Comparison of ENCODE assay signal across 12 mouse cellular contexts in genomic region chr11:19713597-19713996, GRCm38 (mm10).
DNase-seq lines count a peak whose midpoint lies in the region; ATAC-seq and TF ChIP-seq lines count a peak whose summit lies in the region.
"Had no signal": no experiment of that assay in that cellular context is flagged by ENCODE, and none has a peak within 500 bp of the region (broad histone marks: within the 10 kb centered on the region; RNA-seq: fewer than 3 reads in every experiment).

No protein-coding gene starts in this region.

- no peaks in the 10 kb centered on the region for H3K27me3 ChIP-seq in kidney, embryonic 16.5 days (ENCODE audit: insufficient read depth, low read length)
- H3K27me3 ChIP-seq in embryonic facial prominence, embryonic 15.5 days = no peaks in the 10 kb centered on the region
- H3K27me3 ChIP-seq in hindbrain, embryonic 13.5 days = 0 out of 2 replicates have a peak, but pooled peaks cover 3% of the 10 kb centered on the region

- no peak for DNase-seq in kidney, postnatal 25 days
- no peak for DNase-seq in MN1 (ENCODE audit: low spot score)
- DNase-seq: cerebellum, postnatal 36 days; heart, postnatal 4 days; lung, postnatal 14 days had no signal

- peak overlapping the region; percentile 37 for H3K4me2 ChIP-seq in kidney, embryonic 16.5 days (replicated peaks; ENCODE audit: low read depth, low read length)
- H3K4me2 ChIP-seq in embryonic facial prominence, embryonic 15.5 days (replicated peaks) = peak overlapping the region; percentile 15; the same call in 1 of the 2 replicates
- H3K4me2 ChIP-seq in hindbrain, embryonic 13.5 days = peak overlapping the region; percentile 41
- H3K4me2 ChIP-seq: limb, embryonic 12.5 days had no signal

- no peaks in the 10 kb centered on the region for H3K36me3 ChIP-seq in kidney, embryonic 16.5 days (ENCODE audit: insufficient read depth, low read length)
- H3K36me3 ChIP-seq in embryonic facial prominence, embryonic 15.5 days = no peaks in the 10 kb centered on the region
- no peaks in the 10 kb centered on the region for H3K36me3 ChIP-seq in hindbrain, embryonic 13.5 days
- H3K36me3 ChIP-seq: G1E; limb, embryonic 12.5 days had no signal

- no peak overlapping the region for H3K4me3 ChIP-seq in kidney, embryonic 16.5 days (ENCODE audit: low read length)
- H3K4me3 ChIP-seq in embryonic facial prominence, embryonic 15.5 days (replicated peaks) = no peak overlapping the region
- H3K4me3 ChIP-seq in hindbrain, embryonic 13.5 days = no peak overlapping the region
- 0 out of 2 replicates have a peak overlapping the region, but pooled peaks have one; percentile 8 for H3K4me3 ChIP-seq in olfactory bulb, adult 2 months (ENCODE audit: insufficient read depth, low read depth, low read length)
- H3K4me3 ChIP-seq: limb, embryonic 12.5 days had no signal

- no peak for ATAC-seq in kidney, embryonic 16.5 days (ENCODE audit: low FRiP score, low TSS enrichment)
- no peak for ATAC-seq in embryonic facial prominence, embryonic 15.5 days (ENCODE audit: insufficient number of reproducible peaks, low FRiP score, low TSS enrichment, low read depth)
- peak; percentile 46; the same call in 1 of the 2 replicates for ATAC-seq in hindbrain, embryonic 13.5 days (ENCODE audit: low FRiP score)
- ATAC-seq in activated CD4-positive, CD25-positive, alpha-beta regulatory T cell, adult 4 months = no peak

- H3K9me3 ChIP-seq in kidney, embryonic 16.5 days (ENCODE audit: low read length) = no peaks in the 10 kb centered on the region
- H3K9me3 ChIP-seq in embryonic facial prominence, embryonic 15.5 days (replicated peaks) = no peaks in the 10 kb centered on the region
- no peaks in the 10 kb centered on the region for H3K9me3 ChIP-seq in hindbrain, embryonic 13.5 days
- H3K9me3 ChIP-seq: G1E; limb, embryonic 12.5 days had no signal

- peaks cover 9% of the 10 kb centered on the region for H3K4me1 ChIP-seq in kidney, embryonic 16.5 days (ENCODE audit: insufficient read depth, low read length)
- 0 out of 2 replicates have a peak, but pooled peaks cover 4% of the 10 kb centered on the region for H3K4me1 ChIP-seq in embryonic facial prominence, embryonic 15.5 days
- peaks cover 12% of the 10 kb centered on the region for H3K4me1 ChIP-seq in hindbrain, embryonic 13.5 days (replicated peaks)
- no peaks in the 10 kb centered on the region for H3K4me1 ChIP-seq in olfactory bulb, adult 2 months (ENCODE audit: control insufficient read depth, insufficient read depth, low read length)

- no peak for TF ChIP-seq POLR2A in olfactory bulb, adult 2 months (IDR thresholded peaks at IDR 0.05; ENCODE audit: insufficient read depth, low read depth, low read length)

- TF ChIP-seq CTCF in olfactory bulb, adult 2 months (IDR thresholded peaks at IDR 0.05; ENCODE audit: insufficient read depth, low read depth, low read length) = no peak

- H3K27ac ChIP-seq in kidney, embryonic 16.5 days (ENCODE audit: low read length) = no peak overlapping the region
- no peak overlapping the region for H3K27ac ChIP-seq in embryonic facial prominence, embryonic 15.5 days (replicated peaks)
- peak overlapping the region; percentile 78 for H3K27ac ChIP-seq in hindbrain, embryonic 13.5 days
- H3K27ac ChIP-seq in olfactory bulb, adult 2 months (ENCODE audit: insufficient read depth, low read depth, low read length) = no peak overlapping the region
- H3K27ac ChIP-seq: limb, embryonic 12.5 days had no signal

- WGBS in kidney, embryonic 16.5 days = 69% methylated on average over 20 of the region's 20 CpGs
- WGBS in embryonic facial prominence, embryonic 15.5 days = 62% methylated on average over 20 of the region's 20 CpGs
- WGBS in hindbrain, embryonic 13.5 days = 61% methylated on average over 20 of the region's 20 CpGs
- 66% methylated on average over 20 of the region's 20 CpGs for WGBS in olfactory bulb, adult 2 months

- H3K9ac ChIP-seq in kidney, embryonic 16.5 days (replicated peaks; ENCODE audit: low read length) = no peak overlapping the region
- H3K9ac ChIP-seq in embryonic facial prominence, embryonic 15.5 days = no peak overlapping the region
- no peak overlapping the region for H3K9ac ChIP-seq in hindbrain, embryonic 13.5 days
- H3K9ac ChIP-seq: limb, embryonic 12.5 days had no signal
